ENCODE assay signal across 26 mouse cellular contexts in genomic region chr1:129100997-129101396, GRCm38 (mm10).
DNase-seq lines count a peak whose midpoint lies in the region; ATAC-seq lines count a peak whose summit lies in the region.
"Had no signal": no experiment of that assay in that cellular context is flagged by ENCODE, and none has a peak within 500 bp of the region (broad histone marks: within the 10 kb centered on the region; RNA-seq: fewer than 3 reads in every experiment).

No protein-coding gene starts in this region.

- no peak overlapping the region for H3K4me3 ChIP-seq in heart, embryonic 14.5 days (ENCODE audit: control insufficient read depth in 1 of 2, insufficient read depth in 1 of 2, low read depth in 1 of 2, low read length in 2 of 2)
- H3K4me3 ChIP-seq: hindbrain, embryonic 10.5 days; kidney, embryonic 15.5 days; left cerebral cortex, adult 2 months; midbrain, embryonic 12.5 days had no signal

- intact Hi-C loops in gastrocnemius, postnatal 36 days (cut with DNase I), result no loop called here

- H3K9ac ChIP-seq in heart, embryonic 14.5 days (ENCODE audit: low read length), result no peak overlapping the region
- H3K9ac ChIP-seq: forebrain, postnatal 0 days; kidney, embryonic 15.5 days; midbrain, embryonic 12.5 days had no signal

- peaks cover 0 to 6% of the 10 kb centered on the region in 2 experiments; a peak in 3 of 4 replicates for H3K4me1 ChIP-seq in heart, embryonic 14.5 days (ENCODE audit: control insufficient read depth in 2 of 2, insufficient read depth in 2 of 2, low read length in 2 of 2)
- H3K4me1 ChIP-seq: hindbrain, embryonic 10.5 days; kidney, embryonic 15.5 days; midbrain, embryonic 12.5 days had no signal

- WGBS in heart, embryonic 14.5 days, result 31% methylated on average over 8 of the region's 8 CpGs

- peak; percentile 6 for DNase-seq in gastrocnemius, postnatal 25 days
- DNase-seq in gastrocnemius, postnatal 36 days, result no peak
- peak; percentile 16 for DNase-seq in heart, adult 8-10 months (ENCODE audit: low spot score)
- peak; percentile 26 for DNase-seq in heart, postnatal 4 days
- DNase-seq in layer of hippocampus, postnatal 14 days (ENCODE audit: low spot score in 2 of 2), result no peak
- DNase-seq in embryo, embryonic 10 days (ENCODE audit: low spot score), result no peak
- DNase-seq in thymus, postnatal 10 days (ENCODE audit: low spot score in 2 of 2), result no peak
- DNase-seq: cerebellum, adult 11-12 months; cerebellum, postnatal 10 days; forebrain, postnatal 0 days; gastrocnemius, postnatal 10 days; kidney, postnatal 36 days; left cerebral cortex, postnatal 4 days; lung, adult 2 months; lung, postnatal 14 days; thymus, adult 18-20 months; thymus, postnatal 4 days had no signal

- no peaks in the 10 kb centered on the region for H3K27me3 ChIP-seq in heart, embryonic 14.5 days (ENCODE audit: control insufficient read depth, insufficient read depth, low read length)
- H3K27me3 ChIP-seq: kidney, embryonic 15.5 days; midbrain, embryonic 12.5 days; Patski had no signal

- peak overlapping the region; percentile 72 to 75 for H3K27ac ChIP-seq in heart, embryonic 14.5 days (replicated peaks in 1 of 2; ENCODE audit: control insufficient read depth in 1 of 2, insufficient read depth in 1 of 2, low read depth in 2 of 2, low read length in 2 of 2)
- H3K27ac ChIP-seq: hindbrain, embryonic 10.5 days; kidney, embryonic 15.5 days; left cerebral cortex, adult 2 months; midbrain, embryonic 12.5 days had no signal

- peak overlapping the region; percentile 26 for H3K4me2 ChIP-seq in heart, embryonic 14.5 days (ENCODE audit: low read length)
- H3K4me2 ChIP-seq: kidney, embryonic 15.5 days; liver, embryonic 11.5 days; midbrain, embryonic 12.5 days had no signal

- ATAC-seq in heart, embryonic 14.5 days (ENCODE audit: insufficient number of reproducible peaks, insufficient read depth, low FRiP score, low read depth), result peak; percentile 81
- ATAC-seq: forebrain, postnatal 0 days; hindbrain, embryonic 16.5 days; intestine, embryonic 16.5 days; Patski had no signal

- no peaks in the 10 kb centered on the region for H3K36me3 ChIP-seq in heart, embryonic 14.5 days (ENCODE audit: control insufficient read depth, insufficient read depth, low read length)
- H3K36me3 ChIP-seq: hindbrain, embryonic 10.5 days; kidney, embryonic 15.5 days; midbrain, embryonic 12.5 days had no signal

- no peaks in the 10 kb centered on the region for H3K9me3 ChIP-seq in heart, embryonic 14.5 days (ENCODE audit: control insufficient read depth, low read length)
- H3K9me3 ChIP-seq: hindbrain, embryonic 10.5 days; kidney, embryonic 15.5 days; midbrain, embryonic 12.5 days had no signal

Comparison
In these comparisons a context has a peak if more than half of its experiments do, and no peak if none do; other contexts are left out.
1. DNase-seq: peak in gastrocnemius, postnatal 25 days (single experiment), heart, adult 8-10 months (single experiment) and heart, postnatal 4 days (single experiment); none in gastrocnemius, postnatal 36 days (0 of 2), layer of hippocampus, postnatal 14 days (0 of 2), embryo, embryonic 10 days (single experiment) and thymus, postnatal 10 days (0 of 2).